Mouse (Mus musculus): Measurements from ENCODE around the gene Bloc1s1.

Gene Bloc1s1

DNA sequence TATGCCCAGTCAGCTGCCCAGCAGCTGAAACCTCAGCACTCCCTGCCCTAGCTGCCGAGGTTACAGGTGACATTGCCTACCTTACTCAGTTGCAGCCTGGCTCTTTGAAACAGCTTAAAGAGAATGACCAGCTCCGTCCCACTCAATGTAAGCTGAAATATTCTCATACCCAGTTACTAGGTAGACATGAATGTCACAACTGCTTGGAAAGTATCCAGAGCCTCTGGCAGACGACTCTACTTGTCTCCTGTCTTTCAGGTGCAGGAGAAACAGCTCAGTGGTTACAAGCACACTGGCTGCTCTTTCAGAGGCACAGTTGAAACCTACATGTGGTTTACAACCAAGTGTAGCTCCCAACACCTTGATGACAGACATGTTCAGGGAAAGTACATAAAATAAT, 53.5 kb downstream of the Bloc1s1 start:
- in situ Hi-C loops (cut with MboI, MseI): no loop called here

All from T-helper 1 cell (primary cell).